Mouse (Mus musculus) midbrain, embryonic 12.5 days (tissue): ENCODE measurements at regions not wholly inside any gene's neighbourhood (a gene's known extent, or its start where the extent isn't known, plus 50 kb on each side); places are given as distances from the start of the nearest gene placed in this dataset.

Experiments used
- ATAC-seq: fragments of 200-750 bp; cut with Nextera tagmentation; 2 replicates; pipeline ENCODE4 v1.8.0; 2017; ENCODE audit warnings: low read depth, moderate TSS enrichment, moderate library complexity; ENCODE audit not compliant: low FRiP score
- H3K27ac ChIP-seq: fragments of 300-500 bp; sonication (generic); replicated peaks from 2 replicates; pipeline ENCODE4 v1.5.1; 2016; ENCODE audit warnings: mild to moderate bottlenecking
- H3K27me3 ChIP-seq: fragments of 300-500 bp; sonication (generic); 2 replicates; pipeline ENCODE4 v1.6.1; 2016; ENCODE audit warnings: mild to moderate bottlenecking
- H3K36me3 ChIP-seq: fragments of 300-500 bp; sonication (generic); 2 replicates; pipeline ENCODE4 v1.6.1; 2016
- H3K4me1 ChIP-seq: fragments of 300-500 bp; sonication (generic); 2 replicates; pipeline ENCODE4 v1.6.1; 2016
- H3K4me2 ChIP-seq: fragments of 300-500 bp; sonication (generic); replicated peaks from 2 replicates; pipeline ENCODE4 v1.6.1; 2016; ENCODE audit warnings: mild to moderate bottlenecking, moderate library complexity
- H3K4me3 ChIP-seq: fragments of 300-500 bp; sonication (generic); 2 replicates; pipeline ENCODE4 v1.5.1; 2016; ENCODE audit warnings: mild to moderate bottlenecking
- H3K9ac ChIP-seq: fragments of 300-500 bp; sonication (generic); replicated peaks from 2 replicates; pipeline ENCODE4 v1.6.1; 2016; ENCODE audit warnings: mild to moderate bottlenecking, moderate library complexity
- H3K9me3 ChIP-seq: fragments of 300-500 bp; sonication (generic); 2 replicates; pipeline ENCODE4 v1.6.1; 2016; ENCODE audit warnings: mild to moderate bottlenecking
- WGBS: fragments of 180-500 bp; shearing (Covaris S2); methylation state at CpG from one replicate; pipeline ENCODE4 v1.1.7; 2016; 5-methylcytosine and 5-hydroxymethylcytosine counted together

DNA sequence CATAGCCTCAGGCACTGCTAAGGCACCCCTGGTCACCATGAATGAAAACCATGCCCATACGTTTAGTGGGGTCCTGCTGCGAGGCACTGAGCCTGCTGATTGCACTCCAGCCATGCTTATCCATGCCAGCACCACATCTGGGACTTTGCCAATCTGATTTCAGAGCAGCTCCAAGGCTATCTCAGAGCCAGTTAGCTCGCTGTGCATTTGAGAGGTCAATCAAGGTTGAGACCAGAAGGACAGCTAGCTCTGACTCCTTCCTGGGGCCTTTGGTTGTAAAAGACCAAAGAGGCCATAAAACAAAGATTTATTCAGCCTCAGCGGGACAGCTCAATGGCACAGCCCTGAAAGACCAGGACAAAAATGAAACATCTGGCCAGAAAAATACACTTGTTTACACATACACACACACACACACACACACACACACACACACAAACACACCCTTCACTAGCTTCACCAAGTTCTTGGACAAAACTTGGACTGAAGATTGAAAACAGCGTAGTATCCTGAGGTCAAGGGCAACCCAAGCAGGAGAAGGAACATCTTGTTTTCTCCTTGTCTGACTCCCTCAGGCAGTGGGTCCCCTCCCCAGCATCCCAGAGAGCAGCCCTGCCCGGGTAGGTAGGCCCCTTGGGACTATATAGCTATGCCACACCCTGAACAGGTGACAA, 201.5 kb upstream of the Dio3 start:
- H3K27ac ChIP-seq, result no peak overlapping the region
- H3K4me3 ChIP-seq, result no peak overlapping the region
- H3K9ac ChIP-seq, result no peak overlapping the region
- WGBS, result 81% methylated on average over 6 of the region's 6 CpGs
- no peaks in the 10 kb centered on the region for H3K4me1 ChIP-seq
- H3K9me3 ChIP-seq, result no peaks in the 10 kb centered on the region
- no peak for ATAC-seq
- H3K36me3 ChIP-seq, result no peaks in the 10 kb centered on the region
- H3K27me3 ChIP-seq, result no peaks in the 10 kb centered on the region
- H3K4me2 ChIP-seq, result no peak overlapping the region

DNA sequence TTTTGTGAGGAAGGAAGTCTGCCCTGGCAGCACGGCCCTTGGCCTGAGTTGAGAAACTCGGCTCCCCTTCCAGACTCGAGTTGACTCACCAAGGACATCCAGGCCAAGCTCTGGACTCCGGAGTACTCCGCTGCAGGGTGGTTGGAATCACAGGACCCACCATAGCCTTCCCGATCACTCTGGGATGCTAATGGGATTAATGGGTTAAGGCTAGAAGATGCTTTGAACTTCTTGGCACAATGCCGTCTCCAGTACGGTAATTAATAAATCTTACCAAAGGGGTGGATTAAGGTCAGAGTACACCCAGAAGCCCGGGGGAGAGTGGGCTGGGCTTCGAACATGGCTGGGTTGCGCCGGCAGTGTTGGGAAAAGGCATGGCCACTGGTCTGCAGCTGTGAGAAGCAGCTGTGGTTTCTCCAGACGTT, 200.8 kb upstream of the Dio3 start:
- Histone ChIP-seq H3K4me1 (no peaks in the 10 kb centered on the region), H3K27me3 (no peaks in the 10 kb centered on the region), H3K9ac (no peak overlapping the region), H3K4me3 (no peak overlapping the region), H3K36me3 (no peaks in the 10 kb centered on the region), H3K27ac (no peak overlapping the region), H3K9me3 (no peaks in the 10 kb centered on the region), H3K4me2 (no peak overlapping the region)
- ATAC-seq, result no peak
- WGBS, result 65% methylated on average over 13 of the region's 13 CpGs

DNA sequence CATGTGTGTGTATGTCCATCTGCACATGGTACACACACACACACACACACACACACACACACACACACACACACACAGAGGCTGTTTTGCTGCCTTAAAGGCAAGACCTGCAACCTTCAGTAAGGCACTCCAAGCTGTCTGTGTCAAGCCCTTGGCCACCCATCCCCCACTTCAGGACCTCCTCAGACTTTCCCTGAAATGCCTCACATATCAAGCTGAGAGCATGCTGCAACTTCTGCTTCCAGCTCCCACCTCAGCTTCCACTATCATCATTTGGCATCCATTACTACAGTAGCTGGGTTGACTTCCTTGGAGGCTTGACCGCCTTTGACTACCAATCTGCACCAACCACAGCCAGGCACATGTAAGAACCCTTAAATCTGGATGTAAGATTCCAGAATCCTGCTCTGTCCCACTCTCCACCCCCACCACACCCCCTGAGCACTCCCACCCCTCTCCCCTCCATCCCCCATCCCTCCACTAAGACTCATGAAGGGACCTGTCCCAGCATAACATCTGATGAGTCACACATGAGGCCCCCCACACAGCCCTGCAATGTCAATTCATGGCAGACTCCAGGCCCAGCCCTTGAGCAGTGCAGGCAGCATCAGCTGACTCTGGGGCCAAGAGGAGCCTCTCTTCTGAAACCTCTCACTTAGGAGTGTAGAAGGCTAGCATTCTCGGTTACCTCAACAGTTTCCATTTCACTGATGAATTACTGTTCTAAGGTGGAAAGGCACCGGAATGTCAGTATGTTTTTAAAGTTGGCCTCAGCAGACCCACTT, 196.8 kb upstream of the Dio3 start:
- Histone ChIP-seq H3K27ac (no peak overlapping the region), H3K36me3 (no peaks in the 10 kb centered on the region), H3K4me2 (no peak overlapping the region), H3K27me3 (no peaks in the 10 kb centered on the region), H3K9me3 (no peaks in the 10 kb centered on the region), H3K9ac (no peak overlapping the region), H3K4me1 (no peaks in the 10 kb centered on the region), H3K4me3 (no peak overlapping the region)
- no peak for ATAC-seq
- 92% methylated on average over 3 of the region's 3 CpGs for WGBS

DNA sequence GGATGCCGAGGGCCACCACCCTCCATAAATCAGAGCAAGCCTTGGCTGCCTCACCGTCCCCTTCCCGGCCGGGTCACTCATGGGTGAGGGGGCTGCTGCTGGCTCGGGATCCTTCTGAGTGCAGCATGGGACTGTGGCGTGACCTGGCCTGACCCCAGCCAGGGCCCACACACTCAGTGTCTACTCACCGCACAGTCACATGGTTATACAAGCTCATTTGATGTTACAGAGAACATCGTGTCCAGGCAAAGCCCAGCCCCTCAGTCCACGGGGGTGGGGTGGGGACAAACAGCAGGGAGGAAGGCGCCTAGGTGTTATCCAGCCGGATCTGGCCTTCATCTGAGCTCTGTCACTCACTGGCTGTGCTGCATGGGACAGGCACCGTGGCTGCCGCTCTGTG, 195.9 kb upstream of the Dio3 start:
- H3K4me3 ChIP-seq, result no peak overlapping the region
- 65% methylated on average over 13 of the region's 13 CpGs for WGBS
- no peaks in the 10 kb centered on the region for H3K9me3 ChIP-seq
- no peak overlapping the region for H3K4me2 ChIP-seq
- no peak overlapping the region for H3K9ac ChIP-seq
- no peaks in the 10 kb centered on the region for H3K36me3 ChIP-seq
- no peaks in the 10 kb centered on the region for H3K27me3 ChIP-seq
- no peak overlapping the region for H3K27ac ChIP-seq
- no peak for ATAC-seq
- H3K4me1 ChIP-seq, result no peaks in the 10 kb centered on the region

DNA sequence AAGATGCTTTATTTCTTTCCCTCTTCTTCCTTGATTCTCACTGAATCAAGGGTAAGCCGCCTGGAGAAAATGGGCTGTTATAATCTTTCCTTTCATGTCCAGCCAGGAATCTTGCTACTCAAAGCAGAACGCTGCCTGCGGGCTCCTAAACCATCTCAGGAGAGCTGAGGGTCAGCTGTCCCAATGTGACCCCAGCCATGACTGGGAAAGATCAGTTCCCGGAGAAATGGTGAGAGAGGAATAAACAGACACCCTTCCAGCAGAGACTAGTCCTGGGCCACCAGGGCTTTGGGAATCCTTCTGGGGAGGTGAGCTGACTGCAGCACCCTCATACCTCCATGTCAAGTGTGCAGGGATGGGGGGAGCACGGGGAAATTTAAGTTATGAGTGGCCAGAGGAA, 195.4 kb upstream of the Dio3 start:
- no peak for ATAC-seq
- Histone ChIP-seq H3K9ac (no peak overlapping the region), H3K27me3 (no peaks in the 10 kb centered on the region), H3K4me1 (no peaks in the 10 kb centered on the region), H3K9me3 (no peaks in the 10 kb centered on the region), H3K27ac (no peak overlapping the region), H3K36me3 (no peaks in the 10 kb centered on the region), H3K4me3 (no peak overlapping the region), H3K4me2 (no peak overlapping the region)
- 76% methylated on average over 5 of the region's 5 CpGs for WGBS

DNA sequence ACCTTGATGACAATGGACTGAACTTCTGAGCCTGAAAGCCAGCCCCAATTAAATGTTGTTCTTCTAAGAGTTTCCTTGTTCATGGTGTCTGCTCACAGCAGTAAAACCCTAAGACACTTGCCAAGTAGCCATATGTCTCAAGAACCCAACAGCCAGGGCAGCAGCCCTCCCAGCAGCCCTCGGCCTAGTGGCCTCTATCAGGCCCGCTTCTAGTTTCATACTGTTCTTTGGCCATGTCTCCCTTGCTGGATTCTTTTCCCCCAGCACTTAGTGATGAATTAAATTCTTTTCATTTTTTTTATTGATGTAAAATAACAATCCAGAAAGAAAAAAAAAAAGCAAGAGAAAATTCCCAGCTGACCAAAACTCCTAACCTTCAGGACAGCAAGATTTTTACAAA, 191.9 kb upstream of the Dio3 start:
- no peaks in the 10 kb centered on the region for H3K9me3 ChIP-seq
- WGBS, result 89% methylated on average over 2 of the region's 2 CpGs
- no peak overlapping the region for H3K4me2 ChIP-seq

DNA sequence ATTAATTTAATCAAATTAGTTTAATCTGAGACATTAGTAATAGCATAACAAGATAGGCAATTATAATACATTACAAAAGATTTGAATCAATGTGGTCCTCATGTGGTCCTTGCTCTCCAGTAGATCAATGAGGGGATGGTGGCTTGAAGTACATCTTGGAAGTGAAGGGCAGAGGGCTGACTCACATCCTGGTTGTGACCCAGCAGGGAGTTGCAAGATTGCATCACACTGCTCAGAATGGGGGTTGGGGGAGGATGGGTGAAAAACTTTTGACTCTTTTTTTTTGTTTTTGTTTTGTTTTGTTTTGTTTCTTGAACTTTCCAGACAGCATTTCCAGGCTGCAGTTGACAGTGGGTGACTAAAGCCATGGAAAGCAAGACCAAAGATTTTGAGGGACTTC, 191.1 kb upstream of the Dio3 start:
- no peak for ATAC-seq
- H3K27ac ChIP-seq, result no peak overlapping the region

More for the DNA sequence above, 191.9 kb upstream of the Dio3 start:
- H3K4me3 ChIP-seq, result no peak overlapping the region
- no peaks in the 10 kb centered on the region for H3K27me3 ChIP-seq
- no peak overlapping the region for H3K9ac ChIP-seq
- no peaks in the 10 kb centered on the region for H3K36me3 ChIP-seq
- no peak overlapping the region for H3K27ac ChIP-seq
- no peak for ATAC-seq
- no peaks in the 10 kb centered on the region for H3K4me1 ChIP-seq

DNA sequence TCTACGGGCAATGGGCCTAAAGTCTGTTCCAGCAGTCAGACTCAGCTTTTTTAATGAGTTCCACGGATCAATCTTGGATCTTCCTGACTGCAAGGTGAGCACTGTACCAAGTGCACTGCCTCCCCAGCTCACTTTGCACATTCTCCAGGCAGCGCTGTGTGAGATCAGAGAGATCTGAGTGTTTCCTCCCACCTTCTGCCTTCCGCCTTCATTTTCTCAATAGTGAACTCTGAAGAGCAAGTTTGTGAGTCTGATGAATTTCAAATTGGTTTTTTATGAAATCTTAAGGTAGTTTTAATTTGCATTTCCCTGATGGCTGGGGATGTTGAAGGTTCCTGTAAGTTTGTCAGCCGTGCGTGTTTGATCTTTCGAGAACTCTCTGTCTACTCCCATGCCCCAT, 176.7 kb upstream of the Dio3 start:
- no peak overlapping the region for H3K9ac ChIP-seq
- WGBS, result 93% methylated on average over 7 of the region's 7 CpGs
- ATAC-seq, result no peak

More for the DNA sequence above, 191.1 kb upstream of the Dio3 start:
- no peaks in the 10 kb centered on the region for H3K9me3 ChIP-seq
- no peaks in the 10 kb centered on the region for H3K27me3 ChIP-seq
- no peaks in the 10 kb centered on the region for H3K36me3 ChIP-seq
- no peak overlapping the region for H3K4me2 ChIP-seq
- no peak overlapping the region for H3K9ac ChIP-seq
- H3K4me3 ChIP-seq, result no peak overlapping the region
- no peaks in the 10 kb centered on the region for H3K4me1 ChIP-seq

DNA sequence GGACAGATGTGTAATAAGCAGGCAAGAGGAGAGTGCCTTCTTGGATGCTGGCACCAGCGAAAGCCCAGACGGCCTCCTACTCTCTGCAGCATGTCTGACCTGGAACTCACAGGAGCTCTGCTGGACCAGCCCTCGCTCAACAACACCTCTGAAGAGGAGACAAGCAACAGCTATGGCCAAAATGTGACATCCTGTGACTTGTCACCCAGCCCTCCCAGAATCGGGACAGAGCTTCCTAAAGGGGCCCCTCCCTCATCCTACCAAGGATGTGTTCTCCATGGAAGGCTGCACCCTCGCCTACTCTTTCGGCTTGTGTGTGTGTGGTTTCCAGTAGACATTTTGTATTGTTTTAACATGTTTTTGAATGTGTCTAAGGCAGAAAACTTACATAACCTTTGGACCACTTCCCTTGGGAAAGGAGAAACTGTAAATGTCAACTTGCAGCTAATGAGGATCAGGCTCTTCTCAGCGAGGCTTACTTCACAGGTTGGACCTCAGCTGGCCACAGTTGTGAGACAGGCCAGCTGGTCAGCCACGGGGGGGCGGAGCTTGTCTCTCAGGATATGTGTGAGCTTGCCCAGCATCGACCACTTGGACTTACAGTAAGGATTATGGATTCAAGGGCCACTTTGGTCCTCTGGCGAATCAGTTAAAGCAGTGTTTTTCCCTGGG, 166.7 kb upstream of the Dio3 start:
- no peak for ATAC-seq
- Histone ChIP-seq H3K4me1 (peaks cover 4% of the 10 kb centered on the region; the same call in 1 of the 2 replicates), H3K9me3 (no peaks in the 10 kb centered on the region), H3K27me3 (0 out of 2 replicates have a peak, but pooled peaks cover 4% of the 10 kb centered on the region), H3K4me3 (no peak overlapping the region), H3K36me3 (no peaks in the 10 kb centered on the region), H3K27ac (no peak overlapping the region), H3K9ac (no peak overlapping the region), H3K4me2 (no peak overlapping the region)
- WGBS, result 81% methylated on average over 11 of the region's 11 CpGs

More for the DNA sequence above, 176.7 kb upstream of the Dio3 start:
- Histone ChIP-seq H3K9me3 (peaks cover 9% of the 10 kb centered on the region), H3K27me3 (no peaks in the 10 kb centered on the region), H3K4me2 (no peak overlapping the region), H3K4me1 (no peaks in the 10 kb centered on the region), H3K27ac (no peak overlapping the region), H3K36me3 (no peaks in the 10 kb centered on the region), H3K4me3 (no peak overlapping the region)

DNA sequence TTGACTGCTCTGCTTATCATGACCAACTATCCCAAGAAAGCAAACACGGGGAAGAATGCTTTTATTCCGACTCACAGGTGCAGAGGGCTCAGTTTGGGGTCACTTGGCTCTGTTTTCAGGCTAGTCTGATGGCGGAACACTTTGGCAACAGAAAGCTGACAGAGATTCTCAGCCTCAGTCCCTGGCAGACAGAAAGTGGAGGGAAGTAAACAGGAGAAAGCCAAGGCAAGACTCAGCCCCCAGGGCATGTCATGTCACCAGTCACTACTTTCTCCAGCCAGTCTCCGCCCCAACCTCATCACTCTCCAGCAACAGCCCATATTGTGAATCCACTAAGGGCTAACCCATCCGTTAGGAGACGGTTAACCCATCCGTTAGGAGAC, 166.2 kb upstream of the Dio3 start:
- no peak overlapping the region for H3K27ac ChIP-seq
- no peaks in the 10 kb centered on the region for H3K9me3 ChIP-seq
- H3K4me2 ChIP-seq, result no peak overlapping the region
- 88% methylated on average over 7 of the region's 7 CpGs for WGBS
- no peak for ATAC-seq
- no peaks in the 10 kb centered on the region for H3K36me3 ChIP-seq
- no peak overlapping the region for H3K9ac ChIP-seq
- peaks cover 4% of the 10 kb centered on the region; the same call in 1 of the 2 replicates for H3K4me1 ChIP-seq
- no peak overlapping the region for H3K4me3 ChIP-seq
- H3K27me3 ChIP-seq, result 0 out of 2 replicates have a peak, but pooled peaks cover 4% of the 10 kb centered on the region

DNA sequence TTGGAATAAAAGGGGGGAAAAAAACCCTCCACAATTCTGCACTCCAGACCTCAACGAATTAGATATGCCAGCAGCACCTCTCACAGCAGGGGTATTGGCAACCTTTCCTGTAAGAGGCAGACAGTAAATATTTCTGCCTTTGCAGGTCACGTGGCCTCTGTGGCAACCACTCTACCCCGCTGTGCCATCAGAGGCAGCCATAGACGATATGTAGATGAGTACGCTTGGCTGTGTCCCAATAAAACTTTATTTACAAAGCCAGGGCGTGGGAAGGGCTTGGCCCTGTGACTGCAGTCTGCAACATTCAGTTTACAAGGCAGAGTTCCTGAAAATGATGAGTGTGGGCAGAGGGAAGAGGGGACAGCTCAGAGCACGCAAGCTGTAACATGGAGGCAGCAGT, 158.7 kb upstream of the Dio3 start:
- no peak for ATAC-seq
- H3K27me3 ChIP-seq, result peaks cover 5% of the 10 kb centered on the region; the same call in 1 of the 2 replicates
- WGBS, result 76% methylated on average over 7 of the region's 7 CpGs
- H3K27ac ChIP-seq, result no peak overlapping the region
- no peak overlapping the region for H3K4me3 ChIP-seq
- H3K36me3 ChIP-seq, result no peaks in the 10 kb centered on the region
- H3K9ac ChIP-seq, result no peak overlapping the region
- H3K4me2 ChIP-seq, result no peak overlapping the region
- H3K4me1 ChIP-seq, result no peaks in the 10 kb centered on the region
- H3K9me3 ChIP-seq, result no peaks in the 10 kb centered on the region

DNA sequence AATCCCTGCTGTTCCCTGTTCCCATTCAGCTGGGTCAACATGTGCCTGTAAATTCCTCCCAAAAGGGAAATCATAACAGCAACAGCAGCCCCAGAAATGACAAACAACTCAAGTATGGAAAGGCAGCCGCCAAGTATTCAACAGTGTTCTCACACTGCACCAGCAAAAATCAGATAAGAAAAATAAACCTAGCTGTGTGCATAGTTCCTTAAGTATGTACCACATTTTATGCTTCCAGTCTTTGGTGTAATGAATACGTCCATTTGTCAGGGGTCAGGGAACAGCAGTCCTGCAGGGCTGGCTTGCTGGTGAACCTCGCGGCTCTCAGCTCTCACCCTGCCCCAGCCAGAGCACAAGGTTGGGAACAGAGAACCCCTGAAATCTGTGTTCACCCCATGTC, 155.9 kb upstream of the Dio3 start:
- H3K4me3 ChIP-seq, result no peak overlapping the region
- no peak for ATAC-seq
- no peaks in the 10 kb centered on the region for H3K9me3 ChIP-seq
- H3K9ac ChIP-seq, result no peak overlapping the region
- H3K4me1 ChIP-seq, result no peaks in the 10 kb centered on the region
- no peak overlapping the region for H3K4me2 ChIP-seq
- no peaks in the 10 kb centered on the region for H3K36me3 ChIP-seq
- no peak overlapping the region for H3K27ac ChIP-seq
- 84% methylated on average over 4 of the region's 4 CpGs for WGBS
- H3K27me3 ChIP-seq, result peaks cover 5% of the 10 kb centered on the region; the same call in 1 of the 2 replicates
